Mouse (Mus musculus) limb, embryonic 11.5 days (tissue): ENCODE results near the gene Popdc2. TPM values are rescaled to one million over a fixed set of nuclear protein-coding genes. Genes with fewer than 3 reads are reported as not detected.

Experiments
- ATAC-seq: fragments of 200-750 bp; cut with Nextera tagmentation; 2 replicates; pipeline ENCODE4 v1.8.0; 2017; ENCODE audit warnings: low read depth; ENCODE audit not compliant: insufficient number of reproducible peaks, low FRiP score, low TSS enrichment
- DNase-seq: peaks from one replicate; pipeline ENCODE4 v3.0.0-alpha.2; 2015; ENCODE audit warnings: low spot score
- H3K27ac ChIP-seq: fragments of 300-500 bp; sonication (generic); replicated peaks from 2 replicates; pipeline ENCODE4 v1.5.1; 2014; ENCODE audit warnings: low read depth, mild to moderate bottlenecking, low read length
- H3K27me3 ChIP-seq: fragments of 300-500 bp; sonication (generic); 2 replicates; pipeline ENCODE4 v1.6.1; 2014; ENCODE audit warnings: mild to moderate bottlenecking, low read length, mixed read lengths; ENCODE audit not compliant: control insufficient read depth, insufficient read depth
- H3K36me3 ChIP-seq: fragments of 300-500 bp; sonication (generic); 2 replicates; pipeline ENCODE4 v1.6.1; 2014; ENCODE audit warnings: mild to moderate bottlenecking, low read length, moderate library complexity, mixed read lengths; ENCODE audit not compliant: control insufficient read depth, insufficient read depth
- H3K4me1 ChIP-seq: fragments of 300-500 bp; sonication (generic); 2 replicates; pipeline ENCODE4 v1.6.1; 2014; ENCODE audit warnings: low read length, mixed read lengths; ENCODE audit not compliant: control insufficient read depth, insufficient read depth
- H3K4me2 ChIP-seq: fragments of 300-500 bp; sonication (generic); 2 replicates; pipeline ENCODE4 v1.6.1; 2014; ENCODE audit warnings: low read depth, mild to moderate bottlenecking, moderate library complexity; ENCODE audit not compliant: severe bottlenecking
- H3K4me3 ChIP-seq: fragments of 300-500 bp; sonication (generic); 2 replicates; pipeline ENCODE4 v1.5.1; 2014; ENCODE audit warnings: low read depth, low read length
- H3K9ac ChIP-seq: fragments of 300-500 bp; sonication (generic); 2 replicates; pipeline ENCODE4 v1.6.1; 2014; ENCODE audit warnings: mild to moderate bottlenecking, low read length
- H3K9me3 ChIP-seq: fragments of 300-500 bp; sonication (generic); 2 replicates; pipeline ENCODE4 v1.6.1; 2016; ENCODE audit warnings: low read length; ENCODE audit not compliant: control insufficient read depth
- WGBS: fragments of 180-500 bp; shearing (Covaris S2); extraction: QIAGEN DNeasy Blood & Tissue Kit; methylation state at CpG from one replicate; pipeline ENCODE4 v1.1.7; 2014; 5-methylcytosine and 5-hydroxymethylcytosine counted together
- polyA plus RNA-seq: library from polyadenylated mRNA; unstranded; fragments of >200 nt; fragmentation: Nextera tagmentation; extraction: Ambion mirVana; gene quantifications from 2 replicates; pipeline ENCODE4 v1.2.1, GENCODE M21; 2014

Gene Popdc2
- polyA plus RNA-seq, 1 experiment from 2014 or later = 1.8 TPM

GRCm38 (mm10) chr16:38369992-38370484, 8.0 kb downstream of the Popdc2 start:
- Histone ChIP-seq H3K4me1 (no peaks in the 10 kb centered on the region), H3K4me2 (no peak overlapping the region), H3K9me3 (no peaks in the 10 kb centered on the region), H3K4me3 (no peak overlapping the region), H3K36me3 (no peaks in the 10 kb centered on the region), H3K27me3 (no peaks in the 10 kb centered on the region), H3K27ac (no peak overlapping the region), H3K9ac (no peak overlapping the region)
- 77% methylated on average over 4 of the region's 4 CpGs for WGBS
- DNase-seq = no peak
- no peak for ATAC-seq

DNA sequence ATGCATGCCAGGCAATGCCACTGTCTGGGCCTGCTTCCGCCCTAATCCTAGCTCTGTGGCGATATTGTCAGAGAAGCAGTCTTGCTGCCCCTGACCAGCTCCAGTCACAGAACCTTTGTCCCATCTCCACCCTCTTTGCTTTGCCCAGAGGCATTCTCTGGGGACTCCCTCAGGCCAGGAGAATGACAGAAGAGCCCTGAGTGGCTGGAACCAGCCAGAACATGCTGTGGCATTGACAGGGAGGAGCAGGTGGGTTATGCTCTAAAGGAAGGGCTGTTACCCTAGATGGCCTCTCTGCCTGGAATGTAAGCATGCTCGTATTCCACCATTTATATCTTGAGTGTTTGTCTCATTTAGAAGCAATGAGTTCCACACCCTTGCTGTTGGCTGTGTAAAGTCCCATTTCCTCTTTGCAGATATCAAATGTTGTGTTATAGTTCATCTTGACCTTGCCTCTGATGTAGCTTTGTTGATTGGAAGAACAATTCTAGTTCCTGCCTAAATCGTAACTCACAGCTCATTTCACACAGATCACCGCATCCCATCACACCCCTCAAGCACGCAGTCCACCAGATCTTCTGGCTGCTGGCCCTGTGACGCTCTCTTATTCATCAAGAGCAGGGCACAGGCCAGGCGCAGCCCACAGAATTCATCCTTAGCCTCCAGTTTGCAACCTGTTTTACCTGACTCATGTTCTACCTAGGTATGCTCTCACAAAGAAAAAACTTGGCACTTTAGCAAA, 8.8 kb downstream of the Popdc2 start:
- ATAC-seq (no peak), DNase-seq (no peak)
- no peak overlapping the region for H3K4me3 ChIP-seq
- no peaks in the 10 kb centered on the region for H3K9me3 ChIP-seq
- WGBS = 86% methylated on average over 8 of the region's 8 CpGs
- H3K4me2 ChIP-seq = no peak overlapping the region
- H3K27me3 ChIP-seq = no peaks in the 10 kb centered on the region
- no peaks in the 10 kb centered on the region for H3K36me3 ChIP-seq
- H3K9ac ChIP-seq = no peak overlapping the region
- no peaks in the 10 kb centered on the region for H3K4me1 ChIP-seq
- no peak overlapping the region for H3K27ac ChIP-seq

- 89% methylated on average over 15 of the region's 15 CpGs for WGBS
These were observed 9.8 kb downstream of the Popdc2 start for GRCm38 (mm10) chr16:38371705-38372296.

GRCm38 (mm10) chr16:38372876-38373275, 10.9 kb downstream of the Popdc2 start:
- no peaks in the 10 kb centered on the region for H3K36me3 ChIP-seq
- no peaks in the 10 kb centered on the region for H3K27me3 ChIP-seq
- WGBS = 88% methylated on average over 4 of the region's 4 CpGs
- DNase-seq = no peak
- H3K9ac ChIP-seq = no peak overlapping the region
- no peak for ATAC-seq
- H3K4me3 ChIP-seq = no peak overlapping the region
- H3K27ac ChIP-seq = no peak overlapping the region
- no peaks in the 10 kb centered on the region for H3K9me3 ChIP-seq
- H3K4me2 ChIP-seq = no peak overlapping the region
- peaks cover 2% of the 10 kb centered on the region; the same call in 1 of the 2 replicates for H3K4me1 ChIP-seq

More at GRCm38 (mm10) chr16:38371705-38372296, 9.8 kb downstream of the Popdc2 start:
- Histone ChIP-seq H3K4me2 (no peak overlapping the region), H3K27ac (no peak overlapping the region), H3K9ac (no peak overlapping the region), H3K9me3 (no peaks in the 10 kb centered on the region), H3K4me1 (peaks cover under 1% of the 10 kb centered on the region; the same call in 1 of the 2 replicates), H3K27me3 (no peaks in the 10 kb centered on the region), H3K36me3 (no peaks in the 10 kb centered on the region), H3K4me3 (no peak overlapping the region)
- no peak for ATAC-seq
- no peak for DNase-seq

GRCm38 (mm10) chr16:38373439-38373838, 11.4 kb downstream of the Popdc2 start:
- no peak for DNase-seq
- WGBS = 86% methylated on average over 10 of the region's 10 CpGs
- Histone ChIP-seq H3K36me3 (no peaks in the 10 kb centered on the region), H3K9me3 (no peaks in the 10 kb centered on the region), H3K27ac (no peak overlapping the region), H3K4me3 (no peak overlapping the region), H3K27me3 (no peaks in the 10 kb centered on the region), H3K9ac (no peak overlapping the region), H3K4me2 (no peak overlapping the region), H3K4me1 (peaks cover 2% of the 10 kb centered on the region; the same call in 1 of the 2 replicates)
- ATAC-seq = no peak

- H3K36me3 ChIP-seq = no peaks in the 10 kb centered on the region
- ATAC-seq (no peak), DNase-seq (no peak)
- H3K4me1 ChIP-seq = peaks cover 2% of the 10 kb centered on the region; the same call in 1 of the 2 replicates
- H3K4me2 ChIP-seq = no peak overlapping the region
- no peak overlapping the region for H3K4me3 ChIP-seq
- 89% methylated on average over 16 of the region's 16 CpGs for whole genome bisulfite sequencing
- no peak overlapping the region; the same call in 1 of the 2 replicates for H3K9ac ChIP-seq
- H3K9me3 ChIP-seq = no peaks in the 10 kb centered on the region
- H3K27me3 ChIP-seq = no peaks in the 10 kb centered on the region
- no peak overlapping the region for H3K27ac ChIP-seq
These were observed 11.9 kb downstream of the Popdc2 start for GRCm38 (mm10) chr16:38373941-38374340.

DNA sequence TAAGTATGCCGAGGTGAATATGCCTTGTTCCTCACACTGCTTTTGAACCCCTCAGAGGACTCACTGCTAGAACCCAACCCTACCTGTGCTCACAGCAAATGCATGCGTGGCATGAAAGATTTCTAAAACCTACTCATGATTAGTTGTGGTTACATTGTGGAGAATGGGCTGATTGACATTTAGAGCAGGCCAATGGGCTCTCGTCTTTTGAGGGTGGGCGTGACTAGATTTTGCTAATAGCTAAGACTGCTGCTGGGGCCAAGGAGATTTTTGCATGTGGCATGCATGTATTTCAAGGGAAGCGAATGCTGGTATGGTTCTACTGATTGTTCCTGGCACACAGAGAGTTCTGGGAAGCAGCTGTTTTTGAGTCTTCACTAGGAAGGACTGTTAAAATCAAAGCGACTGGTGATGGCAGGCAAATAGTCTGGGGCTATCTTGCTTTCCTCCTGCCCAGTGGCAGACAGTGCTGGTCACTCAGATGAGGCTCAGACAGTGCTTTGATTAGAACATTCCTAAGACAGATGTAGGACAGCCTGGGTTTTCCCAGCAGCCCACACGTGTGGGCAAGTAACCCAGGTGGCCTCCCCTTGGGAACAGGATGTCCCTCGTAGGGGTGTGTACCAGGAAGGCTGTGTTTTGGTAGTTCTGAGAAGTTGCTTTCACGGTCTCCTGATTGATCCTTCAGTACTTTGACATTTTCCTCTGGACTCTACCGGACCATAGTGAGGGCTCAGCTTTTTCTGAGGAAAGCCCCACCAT, 12.6 kb downstream of the Popdc2 start:
- ATAC-seq (no peak), DNase-seq (no peak)
- H3K4me2 ChIP-seq = no peak overlapping the region
- no peak overlapping the region for H3K9ac ChIP-seq
- no peak overlapping the region for H3K4me3 ChIP-seq
- H3K4me1 ChIP-seq = peaks cover 2% of the 10 kb centered on the region; the same call in 1 of the 2 replicates
- no peaks in the 10 kb centered on the region for H3K36me3 ChIP-seq
- no peaks in the 10 kb centered on the region for H3K27me3 ChIP-seq
- H3K9me3 ChIP-seq = no peaks in the 10 kb centered on the region
- WGBS = 78% methylated on average over 10 of the region's 10 CpGs
- no peak overlapping the region for H3K27ac ChIP-seq

- Histone ChIP-seq H3K9ac (no peak overlapping the region), H3K4me1 (peaks cover 2% of the 10 kb centered on the region; the same call in 1 of the 2 replicates), H3K36me3 (no peaks in the 10 kb centered on the region), H3K4me3 (no peak overlapping the region), H3K9me3 (no peaks in the 10 kb centered on the region), H3K4me2 (no peak overlapping the region), H3K27me3 (no peaks in the 10 kb centered on the region), H3K27ac (no peak overlapping the region)
- 85% methylated on average over 7 of the region's 7 CpGs for WGBS
- no peak for DNase-seq
- ATAC-seq = no peak
These were observed 13.2 kb downstream of the Popdc2 start for GRCm38 (mm10) chr16:38375182-38375581.
